Mouse (Mus musculus): ENCODE data around the gene Mipol1. TPM values are rescaled to one million over a fixed set of nuclear protein-coding genes. Genes with fewer than 3 reads are reported as not detected.

Gene Mipol1
- total and polyA plus RNA-seq, 3 experiments, result 1.3 to 4.5 (median 4.1) TPM

DNA sequence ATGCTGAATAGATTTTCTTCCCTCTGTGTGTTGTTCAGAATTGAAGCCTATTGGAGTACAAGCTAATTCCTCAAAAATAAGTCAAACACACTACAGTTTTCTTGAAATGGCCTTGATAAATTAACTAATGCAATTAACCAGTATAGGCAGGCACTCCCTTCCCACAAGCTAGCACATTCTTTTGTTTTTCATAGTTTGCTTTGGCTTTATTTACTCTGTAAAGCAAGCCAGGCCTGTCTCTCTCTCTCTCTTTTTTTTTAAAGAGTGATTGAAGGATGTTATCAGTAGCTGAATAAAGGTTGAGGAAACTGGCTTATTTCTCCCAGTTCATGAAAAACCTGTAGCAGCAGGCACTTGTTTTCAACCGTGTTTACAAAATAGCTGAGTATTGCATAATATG lies 219.1 kb downstream of the Mipol1 start:
- no peak for TF ChIP-seq POLR2A (IDR thresholded peaks at IDR 0.05; ENCODE audit: insufficient read depth, low read depth, low read length)
- no peak for TF ChIP-seq EP300 (IDR thresholded peaks at IDR 0.05; ENCODE audit: insufficient read depth, low read depth, low read length)
- TF ChIP-seq CTCF (IDR thresholded peaks at IDR 0.05), result no peak
- Histone ChIP-seq H3K79me2 (replicated peaks; ENCODE audit: control insufficient read depth, insufficient read depth, low read length) (no peaks in the 10 kb centered on the region), H3K36me3 (ENCODE audit: control insufficient read depth, insufficient read depth, low read length) (no peaks in the 10 kb centered on the region), H3K27ac (no peak overlapping the region), H3K9ac (ENCODE audit: low read depth, low read length) (no peak overlapping the region), H3K4me3 (no peak overlapping the region), H3K27me3 (ENCODE audit: control insufficient read depth, insufficient read depth, low read length) (no peaks in the 10 kb centered on the region), H3K4me1 (ENCODE audit: control insufficient read depth, insufficient read depth, low read length) (no peaks in the 10 kb centered on the region)
- intact Hi-C loops (cut with DNase I), result no loop called here
- DNase-seq, result no peak
- WGBS, result 60% methylated on average over 1 of the region's 1 CpGs

DNA sequence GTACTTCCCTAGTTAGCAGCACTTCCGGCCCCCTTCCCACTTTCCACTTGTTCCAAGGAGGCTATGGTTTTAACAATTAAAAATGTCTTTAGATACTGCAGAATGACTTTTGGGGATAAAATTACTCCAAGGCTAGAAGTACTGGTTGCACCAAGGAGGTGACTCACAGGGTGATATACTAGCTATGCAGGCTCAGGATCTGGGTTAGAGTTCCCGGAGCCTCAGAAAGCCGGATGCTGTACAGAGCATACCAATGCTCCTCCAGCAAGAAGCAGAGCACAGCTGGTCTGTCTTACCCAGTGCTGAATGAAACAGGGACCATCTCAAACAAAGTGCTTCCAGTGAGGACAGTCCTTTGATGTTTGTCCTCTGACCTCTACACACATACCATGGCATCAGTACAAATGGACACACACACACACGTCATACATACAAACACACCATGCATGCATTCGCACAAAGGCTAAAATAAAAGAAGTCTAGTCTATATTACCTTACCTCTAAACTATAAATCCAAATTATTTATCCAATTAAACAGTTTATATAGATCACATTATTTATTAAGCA lies 219.9 kb downstream of the Mipol1 start:
- WGBS, result 94% methylated on average over 5 of the region's 5 CpGs
- Histone ChIP-seq H3K36me3 (ENCODE audit: control insufficient read depth, insufficient read depth, low read length) (no peaks in the 10 kb centered on the region), H3K4me1 (ENCODE audit: control insufficient read depth, insufficient read depth, low read length) (no peaks in the 10 kb centered on the region), H3K27ac (no peak overlapping the region), H3K79me2 (replicated peaks; ENCODE audit: control insufficient read depth, insufficient read depth, low read length) (no peaks in the 10 kb centered on the region), H3K4me3 (no peak overlapping the region), H3K27me3 (ENCODE audit: control insufficient read depth, insufficient read depth, low read length) (no peaks in the 10 kb centered on the region), H3K9ac (ENCODE audit: low read depth, low read length) (no peak overlapping the region)
- intact Hi-C loops (cut with DNase I), result no loop called here
- no peak for TF ChIP-seq POLR2A (IDR thresholded peaks at IDR 0.05; ENCODE audit: insufficient read depth, low read depth, low read length)
- no peak for DNase-seq

DNA sequence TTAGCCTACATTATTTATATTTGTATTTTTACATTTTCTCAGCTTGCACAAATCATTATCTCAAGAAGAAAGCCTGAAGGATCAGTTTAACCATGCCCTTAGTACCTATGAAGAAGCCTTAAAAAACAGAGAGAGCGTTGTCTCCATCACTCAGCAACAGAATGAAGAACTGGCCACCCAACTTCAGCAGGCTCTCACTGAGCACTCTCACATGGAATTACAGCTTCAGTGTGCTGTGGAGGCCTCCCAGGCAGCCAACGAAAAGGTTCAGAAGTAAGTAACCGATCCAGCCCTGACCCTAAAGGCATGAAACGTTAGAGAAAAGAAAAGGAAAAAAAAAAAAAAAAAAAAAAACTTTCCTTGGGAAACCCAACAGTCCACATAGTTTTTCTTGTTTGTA lies 226.7 kb downstream of the Mipol1 start:
- 64% methylated on average over 4 of the region's 4 CpGs for WGBS

DNA sequence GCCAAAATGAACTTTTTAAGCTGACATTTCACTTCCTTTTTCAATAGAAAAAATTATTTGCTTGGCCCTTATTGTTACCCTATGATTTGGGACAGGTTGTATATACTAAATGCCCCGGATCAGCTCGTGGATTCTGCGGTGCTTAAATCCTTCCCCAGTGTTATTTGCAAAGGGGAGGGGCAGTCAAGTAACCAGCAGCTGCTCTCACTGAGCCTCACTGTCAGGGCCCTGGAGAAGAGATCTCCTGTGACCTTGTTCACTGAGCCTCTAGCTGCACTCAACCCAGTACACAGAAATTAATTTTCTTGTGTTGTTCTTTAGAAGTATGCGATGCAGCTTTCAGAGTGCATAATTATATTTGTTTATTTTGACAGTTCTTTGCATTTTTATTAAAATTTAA lies 227.1 kb downstream of the Mipol1 start:
- DNase-seq, result no peak
- Histone ChIP-seq H3K4me1 (ENCODE audit: control insufficient read depth, insufficient read depth, low read length) (no peaks in the 10 kb centered on the region), H3K4me3 (no peak overlapping the region), H3K79me2 (replicated peaks; ENCODE audit: control insufficient read depth, insufficient read depth, low read length) (no peaks in the 10 kb centered on the region), H3K9ac (ENCODE audit: low read depth, low read length) (no peak overlapping the region), H3K27ac (no peak overlapping the region), H3K36me3 (ENCODE audit: control insufficient read depth, insufficient read depth, low read length) (no peaks in the 10 kb centered on the region), H3K27me3 (ENCODE audit: control insufficient read depth, insufficient read depth, low read length) (no peaks in the 10 kb centered on the region)
- intact Hi-C loops (cut with DNase I), result no loop called here
- no peak for TF ChIP-seq EP300 (IDR thresholded peaks at IDR 0.05; ENCODE audit: insufficient read depth, low read depth, low read length)
- no peak for TF ChIP-seq CTCF (IDR thresholded peaks at IDR 0.05)
- no peak for TF ChIP-seq POLR2A (IDR thresholded peaks at IDR 0.05; ENCODE audit: insufficient read depth, low read depth, low read length)
- WGBS, result 54% methylated on average over 4 of the region's 4 CpGs

More for the DNA sequence above, 226.7 kb downstream of the Mipol1 start:
- Histone ChIP-seq H3K27me3 (ENCODE audit: control insufficient read depth, insufficient read depth, low read length) (no peaks in the 10 kb centered on the region), H3K36me3 (ENCODE audit: control insufficient read depth, insufficient read depth, low read length) (no peaks in the 10 kb centered on the region), H3K4me1 (ENCODE audit: control insufficient read depth, insufficient read depth, low read length) (no peaks in the 10 kb centered on the region), H3K79me2 (replicated peaks; ENCODE audit: control insufficient read depth, insufficient read depth, low read length) (no peaks in the 10 kb centered on the region), H3K4me3 (no peak overlapping the region), H3K27ac (no peak overlapping the region), H3K9ac (ENCODE audit: low read depth, low read length) (no peak overlapping the region)
- intact Hi-C loops (cut with DNase I), result no loop called here
- DNase-seq, result no peak
- no peak for TF ChIP-seq EP300 (IDR thresholded peaks at IDR 0.05; ENCODE audit: insufficient read depth, low read depth, low read length)
- no peak for TF ChIP-seq POLR2A (IDR thresholded peaks at IDR 0.05; ENCODE audit: insufficient read depth, low read depth, low read length)
- TF ChIP-seq CTCF (IDR thresholded peaks at IDR 0.05), result no peak

DNA sequence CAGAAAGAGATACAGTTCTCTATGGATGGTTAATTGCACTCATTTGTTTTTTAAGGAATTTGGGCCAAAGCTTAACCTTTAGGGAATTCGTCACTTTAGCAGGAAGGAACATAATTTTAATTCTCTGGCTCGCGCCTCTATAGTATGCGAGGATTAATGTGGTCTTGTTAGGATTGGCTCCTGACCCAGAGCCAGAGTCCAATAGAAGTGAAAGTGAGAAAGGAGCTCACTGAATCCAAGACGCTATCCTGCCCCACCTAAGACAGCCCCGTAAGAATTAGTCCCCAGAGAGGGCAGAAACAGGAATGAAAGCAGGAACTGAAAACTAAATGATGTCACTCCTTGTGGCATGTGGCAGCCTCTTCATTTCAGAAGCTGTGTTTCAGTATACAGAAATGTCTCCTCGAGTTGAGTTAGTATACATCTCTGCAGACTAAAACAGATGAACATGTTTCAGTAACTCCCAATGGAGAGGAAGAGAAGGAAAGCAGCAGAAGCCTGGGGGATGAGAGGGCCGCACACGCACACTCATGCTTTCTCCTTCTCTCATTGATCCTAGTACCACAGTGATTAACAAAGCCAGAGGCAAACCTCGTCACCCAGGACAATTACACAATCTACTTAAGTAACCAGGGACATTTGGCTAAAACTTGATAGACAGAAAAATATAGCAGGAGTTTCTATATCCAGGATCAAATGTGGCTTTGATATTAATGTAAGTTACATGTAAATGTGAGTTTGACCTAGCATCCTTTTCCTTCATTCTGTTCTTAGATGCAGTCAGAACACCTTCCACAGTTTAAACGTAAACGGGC lies 234.5 kb downstream of the Mipol1 start:
- DNase-seq, result no peak
- Histone ChIP-seq H3K27ac (no peak overlapping the region), H3K4me1 (ENCODE audit: control insufficient read depth, insufficient read depth, low read length) (no peaks in the 10 kb centered on the region), H3K36me3 (ENCODE audit: control insufficient read depth, insufficient read depth, low read length) (no peaks in the 10 kb centered on the region), H3K9ac (ENCODE audit: low read depth, low read length) (no peak overlapping the region), H3K4me3 (no peak overlapping the region), H3K79me2 (replicated peaks; ENCODE audit: control insufficient read depth, insufficient read depth, low read length) (no peaks in the 10 kb centered on the region), H3K27me3 (ENCODE audit: control insufficient read depth, insufficient read depth, low read length) (no peaks in the 10 kb centered on the region)
- 61% methylated on average over 12 of the region's 12 CpGs for WGBS
- intact Hi-C loops (cut with DNase I), result no loop called here
- TF ChIP-seq CTCF (IDR thresholded peaks at IDR 0.05), result no peak

DNA sequence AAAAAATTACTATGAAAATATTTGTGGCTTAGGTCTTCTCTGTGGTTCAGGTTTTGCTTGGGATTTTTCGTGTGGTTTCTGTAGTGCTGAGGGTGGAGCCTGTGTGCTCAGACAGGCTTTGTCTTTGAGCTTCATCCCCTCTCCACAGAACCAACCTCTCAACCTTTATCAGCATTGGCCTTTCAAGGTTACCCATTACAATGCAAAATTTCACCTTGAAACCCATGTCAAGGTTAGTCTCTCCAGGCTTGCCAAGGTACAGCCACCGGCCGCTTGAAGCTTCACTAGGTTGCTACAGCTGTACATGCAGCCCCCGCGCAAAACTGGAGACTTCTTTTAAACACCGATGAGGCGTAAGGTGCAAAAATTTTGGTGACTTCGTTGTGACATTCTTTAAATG lies 241.6 kb downstream of the Mipol1 start:
- H3K9ac ChIP-seq (ENCODE audit: low read depth, low read length), result no peak overlapping the region
- H3K27me3 ChIP-seq (ENCODE audit: control insufficient read depth, insufficient read depth, low read length), result no peaks in the 10 kb centered on the region
- DNase-seq, result no peak
- H3K36me3 ChIP-seq (ENCODE audit: control insufficient read depth, insufficient read depth, low read length), result no peaks in the 10 kb centered on the region
- H3K79me2 ChIP-seq (replicated peaks; ENCODE audit: control insufficient read depth, insufficient read depth, low read length), result no peaks in the 10 kb centered on the region
- WGBS, result 84% methylated on average over 8 of the region's 8 CpGs
- TF ChIP-seq POLR2A (IDR thresholded peaks at IDR 0.05; ENCODE audit: insufficient read depth, low read depth, low read length) (no peak), EP300 (IDR thresholded peaks at IDR 0.05; ENCODE audit: insufficient read depth, low read depth, low read length) (no peak), CTCF (IDR thresholded peaks at IDR 0.05) (no peak)
- no peak overlapping the region for H3K4me3 ChIP-seq
- intact Hi-C loops (cut with DNase I), result no loop called here
- no peak overlapping the region for H3K27ac ChIP-seq
- H3K4me1 ChIP-seq (ENCODE audit: control insufficient read depth, insufficient read depth, low read length), result no peaks in the 10 kb centered on the region

Data from heart, adult 2 months (tissue).